Mouse (Mus musculus) midbrain, embryonic 15.5 days (tissue): Measurements from ENCODE around the gene Kbtbd12. TPM values are rescaled to one million over a fixed set of nuclear protein-coding genes. Genes with fewer than 3 reads are reported as not detected.

ENCODE experiments used
- ATAC-seq: fragments of 200-750 bp; cut with Nextera tagmentation; replicated peaks from 2 replicates; pipeline ENCODE4 v1.8.0; 2017; ENCODE audit warnings: moderate TSS enrichment
- H3K27ac ChIP-seq: fragments of 300-500 bp; sonication (generic); 2 replicates; pipeline ENCODE4 v1.5.1; 2015; ENCODE audit warnings: mild to moderate bottlenecking, inconsistent platforms
- H3K27me3 ChIP-seq: fragments of 300-500 bp; sonication (generic); replicated peaks from 2 replicates; pipeline ENCODE4 v1.6.1; 2015; ENCODE audit warnings: inconsistent platforms
- H3K36me3 ChIP-seq: fragments of 300-500 bp; sonication (generic); replicated peaks from 2 replicates; pipeline ENCODE4 v1.6.1; 2015; ENCODE audit warnings: inconsistent platforms
- H3K4me1 ChIP-seq: fragments of 300-500 bp; sonication (generic); 2 replicates; pipeline ENCODE4 v1.6.1; 2015; ENCODE audit warnings: inconsistent platforms
- H3K4me2 ChIP-seq: fragments of 300-500 bp; sonication (generic); 2 replicates; pipeline ENCODE4 v1.6.1; 2015; ENCODE audit warnings: inconsistent platforms, mild to moderate bottlenecking, moderate library complexity
- H3K4me3 ChIP-seq: fragments of 300-500 bp; sonication (generic); 2 replicates; pipeline ENCODE4 v1.5.1; 2015; ENCODE audit warnings: mild to moderate bottlenecking, inconsistent platforms
- H3K9ac ChIP-seq: fragments of 300-500 bp; sonication (generic); 2 replicates; pipeline ENCODE4 v1.6.1; 2015; ENCODE audit warnings: mild to moderate bottlenecking, inconsistent platforms
- H3K9me3 ChIP-seq: fragments of 300-500 bp; sonication (generic); 2 replicates; pipeline ENCODE4 v1.6.1; 2016; ENCODE audit warnings: inconsistent platforms
- WGBS: fragments of 180-500 bp; shearing (Covaris S2); methylation state at CpG from one replicate; pipeline ENCODE4 v1.1.7; 2015; ENCODE audit warnings: mixed read lengths; 5-methylcytosine and 5-hydroxymethylcytosine counted together
- polyA plus RNA-seq: library from polyadenylated mRNA; unstranded; fragments of >200 nt; fragmentation: Nextera tagmentation; extraction: Ambion mirVana; gene quantifications from 2 replicates; pipeline ENCODE4 v1.2.1, GENCODE M21; 2015

The Kbtbd12 gene
- polyA plus RNA-seq, 1 experiment from 2014 or later = 0.26 TPM

GRCm38 (mm10) chr6:88540093-88540755 lies 97.5 kb downstream of the Kbtbd12 start:
- Histone ChIP-seq H3K4me3 (no peak overlapping the region), H3K4me2 (no peak overlapping the region), H3K27ac (no peak overlapping the region), H3K36me3 (no peaks in the 10 kb centered on the region), H3K27me3 (no peaks in the 10 kb centered on the region), H3K9me3 (no peaks in the 10 kb centered on the region), H3K4me1 (peaks cover 6% of the 10 kb centered on the region), H3K9ac (no peak overlapping the region)
- 90% methylated on average over 2 of the region's 2 CpGs for WGBS
- no peak for ATAC-seq

DNA sequence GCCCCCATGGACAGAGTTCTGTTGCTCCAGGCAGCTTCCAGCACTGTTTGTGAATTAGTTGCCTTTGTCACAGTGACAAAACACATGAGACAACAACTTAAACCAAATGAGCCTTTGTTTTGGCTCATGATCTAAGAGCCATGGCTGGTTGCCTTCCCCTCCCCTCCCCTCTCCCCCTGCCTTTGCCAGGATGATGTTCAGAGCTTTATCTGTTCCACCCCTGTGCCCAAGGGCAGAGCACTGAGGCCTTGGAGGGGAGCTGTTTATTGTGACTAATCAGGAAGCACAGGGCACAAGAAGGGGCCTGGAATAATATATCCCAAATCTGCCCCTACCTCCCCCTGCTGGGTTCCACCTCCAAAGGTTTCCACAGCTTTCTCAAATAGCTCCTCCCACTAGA lies 107.4 kb downstream of the Kbtbd12 start:
- no peak overlapping the region for H3K9ac ChIP-seq
- ATAC-seq = no peak
- H3K27ac ChIP-seq = no peak overlapping the region

GRCm38 (mm10) chr6:88524056-88524455 lies 113.7 kb downstream of the Kbtbd12 start:
- no peak overlapping the region for H3K4me2 ChIP-seq
- no peaks in the 10 kb centered on the region for H3K36me3 ChIP-seq
- H3K4me1 ChIP-seq = peaks cover 9% of the 10 kb centered on the region
- no peak overlapping the region for H3K9ac ChIP-seq
- 88% methylated on average over 4 of the region's 4 CpGs for WGBS
- H3K9me3 ChIP-seq = no peaks in the 10 kb centered on the region
- H3K27ac ChIP-seq = no peak overlapping the region
- no peak for ATAC-seq
- no peak overlapping the region for H3K4me3 ChIP-seq
- H3K27me3 ChIP-seq = no peaks in the 10 kb centered on the region

More for the DNA sequence above, 107.4 kb downstream of the Kbtbd12 start:
- Histone ChIP-seq H3K27me3 (no peaks in the 10 kb centered on the region), H3K4me1 (no peaks in the 10 kb centered on the region), H3K4me2 (no peak overlapping the region), H3K9me3 (no peaks in the 10 kb centered on the region), H3K36me3 (no peaks in the 10 kb centered on the region), H3K4me3 (no peak overlapping the region)

DNA sequence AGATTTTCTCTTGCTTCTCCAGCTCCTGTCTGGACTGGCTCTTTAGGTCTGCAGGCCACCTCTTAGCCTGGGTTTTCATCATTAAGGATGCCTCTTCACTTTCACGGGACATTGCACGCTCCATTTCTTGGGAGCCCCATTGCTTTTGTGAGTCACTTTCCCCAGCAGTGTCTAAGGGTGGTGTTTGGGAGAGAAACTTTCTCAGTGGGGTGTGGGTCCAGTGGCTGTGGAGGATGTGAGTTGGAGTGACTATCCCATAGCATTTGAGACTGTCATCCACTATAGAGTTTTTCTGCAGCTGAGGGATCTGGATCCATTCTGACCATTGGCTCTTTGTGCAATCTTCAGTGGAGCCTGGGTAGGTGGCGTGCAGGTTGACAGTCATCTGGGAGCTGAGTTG lies 114.3 kb downstream of the Kbtbd12 start:
- WGBS = 92% methylated on average over 3 of the region's 3 CpGs
- Histone ChIP-seq H3K4me3 (no peak overlapping the region), H3K4me2 (no peak overlapping the region), H3K4me1 (peaks cover 9% of the 10 kb centered on the region), H3K36me3 (no peaks in the 10 kb centered on the region), H3K27me3 (no peaks in the 10 kb centered on the region), H3K9ac (no peak overlapping the region), H3K9me3 (no peaks in the 10 kb centered on the region), H3K27ac (no peak overlapping the region)
- no peak for ATAC-seq

DNA sequence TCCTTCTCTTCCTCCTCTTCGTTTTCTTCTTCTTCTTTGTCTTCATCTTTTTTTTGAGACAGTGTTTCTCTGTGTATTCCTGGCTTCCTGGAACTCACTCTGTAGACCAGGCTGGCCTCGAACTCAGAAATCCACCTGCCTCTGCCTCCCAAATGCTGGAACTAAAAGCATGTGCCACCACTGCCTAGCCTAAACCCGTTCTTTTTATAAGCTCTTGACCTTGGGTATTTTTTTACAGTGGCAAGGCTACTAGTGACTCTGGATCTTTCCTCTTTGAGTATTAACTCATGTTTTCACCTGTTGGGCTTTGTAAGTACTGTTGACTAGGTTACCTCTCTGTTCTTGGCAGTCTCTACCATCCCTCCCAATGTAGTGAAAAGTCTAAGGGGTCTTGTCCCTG lies 114.7 kb downstream of the Kbtbd12 start:
- H3K4me2 ChIP-seq = no peak overlapping the region
- no peaks in the 10 kb centered on the region for H3K9me3 ChIP-seq
- WGBS = 84% methylated on average over 3 of the region's 3 CpGs
- ATAC-seq = no peak
- no peak overlapping the region for H3K9ac ChIP-seq
- H3K4me1 ChIP-seq = peaks cover 10% of the 10 kb centered on the region
- H3K4me3 ChIP-seq = no peak overlapping the region
- H3K27me3 ChIP-seq = no peaks in the 10 kb centered on the region
- no peak overlapping the region for H3K27ac ChIP-seq
- no peaks in the 10 kb centered on the region for H3K36me3 ChIP-seq

GRCm38 (mm10) chr6:88522606-88523005 lies 115.1 kb downstream of the Kbtbd12 start:
- Histone ChIP-seq H3K36me3 (no peaks in the 10 kb centered on the region), H3K27ac (no peak overlapping the region), H3K9ac (no peak overlapping the region), H3K4me1 (peaks cover 15% of the 10 kb centered on the region), H3K4me2 (no peak overlapping the region), H3K9me3 (no peaks in the 10 kb centered on the region), H3K27me3 (no peaks in the 10 kb centered on the region), H3K4me3 (no peak overlapping the region)
- WGBS = 74% methylated on average over 3 of the region's 3 CpGs
- ATAC-seq = no peak

DNA sequence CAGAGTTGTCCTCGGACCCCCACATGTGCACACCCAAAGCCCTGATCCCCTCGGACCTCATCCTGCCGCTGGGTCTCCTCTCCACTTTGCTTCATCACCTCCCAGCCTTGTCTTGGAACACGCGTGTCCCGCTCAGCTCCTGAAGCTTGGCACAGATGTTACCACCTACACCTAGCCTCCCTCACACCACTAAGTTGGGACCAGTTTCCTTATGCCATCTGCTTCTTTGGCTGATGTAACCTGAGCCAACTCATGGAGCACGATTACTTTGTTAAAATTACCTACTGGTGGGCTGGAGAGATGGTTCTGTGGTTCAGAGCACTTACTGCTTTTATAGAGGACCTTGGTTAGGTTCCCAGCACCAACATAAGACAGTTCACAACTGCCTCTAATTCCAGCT lies 115.9 kb downstream of the Kbtbd12 start:
- H3K9me3 ChIP-seq = no peaks in the 10 kb centered on the region
- no peaks in the 10 kb centered on the region for H3K36me3 ChIP-seq
- no peak for ATAC-seq
- WGBS = 86% methylated on average over 7 of the region's 7 CpGs
- no peak overlapping the region for H3K4me2 ChIP-seq
- H3K4me1 ChIP-seq = peaks cover 22% of the 10 kb centered on the region
- no peak overlapping the region for H3K4me3 ChIP-seq
- no peaks in the 10 kb centered on the region for H3K27me3 ChIP-seq
- no peak overlapping the region for H3K27ac ChIP-seq
- no peak overlapping the region for H3K9ac ChIP-seq

DNA sequence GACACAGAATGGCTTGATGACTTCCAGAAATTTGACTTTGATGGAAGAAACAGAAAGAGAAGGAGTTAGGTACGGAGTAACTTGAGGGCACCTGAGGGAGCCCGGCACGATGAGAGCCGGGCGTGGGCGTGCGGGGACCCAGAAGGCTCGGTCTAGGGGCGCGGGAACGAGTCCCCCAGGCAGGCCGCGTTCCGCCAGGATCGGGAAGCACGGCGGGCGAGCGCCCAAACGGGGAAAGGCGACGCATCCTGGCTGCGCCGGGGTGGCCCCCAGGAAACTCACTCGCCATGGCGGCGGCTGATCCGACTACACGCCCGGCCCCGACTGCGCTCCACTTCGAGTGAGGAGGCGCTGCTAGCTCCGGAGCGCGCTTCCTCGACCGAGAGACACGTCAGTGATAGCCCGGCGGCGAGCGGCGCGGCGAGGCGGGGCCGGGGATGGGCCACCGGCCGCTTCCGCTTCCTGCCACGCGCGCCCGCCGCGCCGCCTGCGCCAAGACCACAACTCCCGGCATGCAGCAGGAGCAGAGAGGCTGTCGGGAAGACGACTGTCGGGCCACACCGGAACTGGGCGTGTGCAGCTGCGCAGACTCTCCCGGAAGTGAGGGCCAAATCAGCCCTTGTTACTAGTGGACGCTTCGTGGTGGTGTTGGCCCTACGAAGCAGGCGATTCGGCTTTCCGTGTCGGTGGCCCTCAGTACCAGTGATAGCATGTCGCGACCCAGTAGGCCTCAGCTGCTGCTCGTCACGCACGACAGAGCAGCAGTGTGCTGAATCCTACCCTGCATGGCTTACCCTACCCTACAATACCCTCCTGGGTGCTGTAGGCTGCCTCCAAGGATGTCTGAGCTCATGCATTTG lies 119.1 kb downstream of the Kbtbd12 start, which contains the start of gene Sec61a1:
Gene Sec61a1 (minus strand): TSS at position 502 of the 860 bp plus-strand sequence.
- Histone ChIP-seq H3K27me3 (no peaks in the 10 kb centered on the region), H3K9ac (peak within 1 kb of the TSS; percentile 91), H3K4me1 (peaks cover 26% of the 10 kb centered on the region), H3K9me3 (no peaks in the 10 kb centered on the region), H3K27ac (peak within 1 kb of the TSS; percentile 91), H3K36me3 (peaks cover 15% of the 10 kb centered on the region), H3K4me2 (peak within 1 kb of the TSS; percentile 81), H3K4me3 (peak within 1 kb of the TSS; percentile 73)
- under 1% methylated on average over 75 of the region's 80 CpGs for WGBS
- peak; percentile 98 for ATAC-seq

DNA sequence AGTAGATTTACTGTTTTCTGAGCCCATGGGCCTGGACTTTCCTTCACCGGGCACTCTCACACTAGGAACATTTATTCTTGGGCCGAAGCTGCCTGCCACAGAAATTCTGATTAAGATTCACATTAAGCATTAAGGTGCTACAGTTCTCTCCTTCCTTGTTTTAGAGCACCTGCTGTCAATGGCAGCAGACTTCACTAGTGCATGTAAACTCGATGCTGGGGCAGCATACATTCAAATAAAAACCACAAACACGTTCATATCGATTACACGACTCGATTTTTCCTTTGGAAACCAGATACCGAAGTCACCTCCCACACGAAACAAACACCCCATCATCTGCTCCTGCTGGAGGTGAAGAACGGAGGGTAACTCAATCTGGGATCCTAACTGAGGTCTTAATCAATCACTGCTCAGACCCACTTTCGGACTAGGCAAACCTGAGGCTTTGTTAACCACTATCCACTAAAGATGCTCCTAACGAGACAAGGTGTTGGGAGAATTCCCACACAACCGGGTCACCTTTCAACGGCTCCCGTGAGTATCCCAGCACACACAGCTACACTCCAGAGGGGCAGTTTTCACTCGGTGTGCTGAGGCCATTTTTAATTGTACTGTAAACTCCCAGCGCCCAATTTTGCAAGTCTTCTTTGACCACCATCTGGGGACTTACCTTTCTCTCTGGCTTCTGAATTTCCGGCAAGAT lies 119.9 kb downstream of the Kbtbd12 start:
- no peaks in the 10 kb centered on the region for H3K27me3 ChIP-seq
- peak overlapping the region; percentile 73 for H3K4me2 ChIP-seq
- H3K4me3 ChIP-seq = peak overlapping the region; percentile 73
- H3K9me3 ChIP-seq = no peaks in the 10 kb centered on the region
- peak overlapping the region; percentile 91; the same call in 1 of the 2 replicates for H3K27ac ChIP-seq
- 16% methylated on average over 18 of the region's 18 CpGs for WGBS
- H3K9ac ChIP-seq = peak overlapping the region; percentile 71
- peaks cover 26% of the 10 kb centered on the region for H3K4me1 ChIP-seq
- no peak for ATAC-seq
- H3K36me3 ChIP-seq = peaks cover 16% of the 10 kb centered on the region

DNA sequence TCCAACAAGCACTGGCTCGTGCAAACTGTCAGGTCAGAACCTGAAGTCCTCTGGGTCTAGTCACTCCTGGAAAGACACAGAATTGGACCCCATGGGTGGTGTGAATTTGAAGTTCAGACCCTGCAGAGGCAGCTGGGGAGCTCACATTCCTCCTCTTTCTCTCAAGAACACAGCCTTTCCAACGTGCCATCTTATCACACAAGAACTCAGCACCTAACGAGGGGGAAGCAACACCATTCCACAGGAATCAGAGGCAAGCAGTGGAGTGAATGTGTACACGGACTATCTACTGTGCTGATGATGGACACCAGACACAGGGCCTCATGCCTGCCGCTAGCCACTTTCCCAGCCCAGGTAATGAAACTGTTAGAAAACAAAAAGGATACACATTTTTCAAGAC lies 121.1 kb downstream of the Kbtbd12 start:
- H3K4me1 ChIP-seq = peaks cover 26% of the 10 kb centered on the region
- no peaks in the 10 kb centered on the region for H3K27me3 ChIP-seq
- H3K9ac ChIP-seq = no peak overlapping the region
- no peak for ATAC-seq
- no peak overlapping the region for H3K4me3 ChIP-seq
- no peak overlapping the region for H3K27ac ChIP-seq
- 77% methylated on average over 5 of the region's 5 CpGs for WGBS
- peak overlapping the region; percentile 73; the same call in 1 of the 2 replicates for H3K4me2 ChIP-seq
- peaks cover 28% of the 10 kb centered on the region for H3K36me3 ChIP-seq
- H3K9me3 ChIP-seq = no peaks in the 10 kb centered on the region

DNA sequence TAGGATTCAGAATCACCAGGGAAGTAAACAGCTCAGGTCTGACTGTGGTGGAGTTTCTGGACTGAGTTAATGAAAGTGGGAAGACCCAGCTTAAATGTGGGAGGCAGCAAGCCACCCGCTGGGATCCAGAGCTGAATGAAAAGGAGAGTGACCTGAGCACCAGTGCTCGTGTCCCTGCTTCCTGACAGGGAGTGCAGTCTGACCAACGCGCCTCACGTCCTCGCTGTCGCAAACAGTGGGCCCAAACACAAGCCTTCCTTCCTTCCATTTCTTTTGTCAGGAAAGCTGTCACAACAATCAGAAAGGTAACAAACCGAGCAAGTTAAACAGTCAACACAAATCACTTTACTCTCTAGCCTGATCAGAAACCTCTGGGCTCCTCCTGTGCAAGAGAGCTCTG lies 121.8 kb downstream of the Kbtbd12 start:
- H3K36me3 ChIP-seq = peaks cover 35% of the 10 kb centered on the region
- H3K9ac ChIP-seq = no peak overlapping the region
- WGBS = 85% methylated on average over 8 of the region's 8 CpGs

GRCm38 (mm10) chr6:88514546-88514945 lies 123.2 kb downstream of the Kbtbd12 start:
- no peak for ATAC-seq
- Histone ChIP-seq H3K4me1 (peaks cover 22% of the 10 kb centered on the region), H3K9ac (no peak overlapping the region), H3K27me3 (no peaks in the 10 kb centered on the region), H3K27ac (no peak overlapping the region), H3K4me3 (no peak overlapping the region), H3K36me3 (peaks cover 49% of the 10 kb centered on the region), H3K4me2 (no peak overlapping the region), H3K9me3 (no peaks in the 10 kb centered on the region)
- WGBS = 85% methylated on average over 4 of the region's 4 CpGs

More for the DNA sequence above, 121.8 kb downstream of the Kbtbd12 start:
- H3K4me1 ChIP-seq = peaks cover 26% of the 10 kb centered on the region
- no peak overlapping the region for H3K27ac ChIP-seq
- no peaks in the 10 kb centered on the region for H3K27me3 ChIP-seq
- no peak overlapping the region for H3K4me2 ChIP-seq
- H3K4me3 ChIP-seq = no peak overlapping the region
- H3K9me3 ChIP-seq = no peaks in the 10 kb centered on the region
- ATAC-seq = no peak
